Mouse (Mus musculus) G1E (cell line): ENCODE results near the gene Incenp. TPM values are rescaled to one million over a fixed set of nuclear protein-coding genes. Genes with fewer than 3 reads are reported as not detected.
A peak's percentile ranks its signal among the peaks of the same experiment; 100 is the strongest.
"Not testable (repeated sequence)": the region's sequence is repeated elsewhere in the genome, so short reads cannot be mapped to it uniquely, and the experiment has no call there.

Experiments
- ATAC-seq: 2 replicates; pipeline ENCODE4 v1.8.0; 2016; ENCODE audit warnings: mild to moderate bottlenecking; ENCODE audit not compliant: insufficient number of reproducible peaks, poor library complexity, low FRiP score, severe bottlenecking; ENCODE audit errors: extremely low read depth
- DNase-seq: peaks from one replicate; pipeline ENCODE4 v3.0.0; 2012; ENCODE audit warnings: low spot score
- H3K27me3 ChIP-seq: 2 replicates; pipeline ENCODE4 v1.6.1; 2012; ENCODE audit warnings: mild to moderate bottlenecking, low read length, inconsistent platforms; ENCODE audit not compliant: insufficient read depth
- H3K36me3 ChIP-seq: replicated peaks from 2 replicates; pipeline ENCODE3; 2012; ENCODE audit warnings: mild to moderate bottlenecking, inconsistent platforms
- H3K4me1 ChIP-seq: 2 replicates; pipeline ENCODE4 v1.6.1; 2012; ENCODE audit warnings: low read depth, low read length, inconsistent platforms, mixed read lengths; ENCODE audit not compliant: insufficient read depth
- H3K4me3 ChIP-seq: 2 replicates; pipeline ENCODE4 v1.5.1; 2012; ENCODE audit warnings: low read depth, mild to moderate bottlenecking, inconsistent platforms, low read length, moderate library complexity, mixed read lengths
- H3K9me3 ChIP-seq: replicated peaks from 2 replicates; pipeline ENCODE4 v1.6.1; 2012; ENCODE audit warnings: inconsistent platforms
- CTCF ChIP-seq: IDR thresholded peaks from 2 replicates; pipeline ENCODE4 v1.5.1; 2012; ENCODE audit warnings: low read depth, low read length, inconsistent platforms, mixed read lengths
- GATA1 ChIP-seq: IDR thresholded peaks from 2 replicates; pipeline ENCODE4 v1.6.1; 2012; ENCODE audit warnings: borderline replicate concordance, low read length, inconsistent platforms, mixed read lengths
- GATA2 ChIP-seq: IDR thresholded peaks from 2 replicates; pipeline ENCODE4 v1.6.1; 2012; ENCODE audit warnings: low read depth, low read length, inconsistent platforms, borderline replicate concordance
- POLR2AphosphoS5 ChIP-seq: IDR thresholded peaks from 2 replicates; pipeline ENCODE4 v1.6.1; 2012; ENCODE audit warnings: low read depth, low read length, inconsistent platforms; ENCODE audit not compliant: insufficient replicate concordance
- TAL1 ChIP-seq: conservative IDR thresholded peaks from 2 replicates; pipeline ENCODE4 v1.6.1; 2012; ENCODE audit warnings: low read depth, low read length, inconsistent platforms, mixed read lengths
- polyA plus RNA-seq: library from polyadenylated mRNA; stranded (reverse); fragments of >175 nt; gene quantifications from 2 replicates; pipeline ENCODE4 v1.2.3, GENCODE M21; 2012
- total RNA-seq, 2 experiments: library from RNA; stranded (forward) in 1 of 2; stranded (reverse) in 1 of 2; fragments of 200-1000 nt in 1 of 2; fragments of >200 nt in 1 of 2; fragmentation: Nextera tagmentation in 1 of 2; gene quantifications; 2 replicates each; pipeline ENCODE4 v1.2.3; 2014 to 2017

Gene Incenp
- total and polyA plus RNA-seq, 3 experiments, result 83.8 to 221 (median 160) TPM

DNA sequence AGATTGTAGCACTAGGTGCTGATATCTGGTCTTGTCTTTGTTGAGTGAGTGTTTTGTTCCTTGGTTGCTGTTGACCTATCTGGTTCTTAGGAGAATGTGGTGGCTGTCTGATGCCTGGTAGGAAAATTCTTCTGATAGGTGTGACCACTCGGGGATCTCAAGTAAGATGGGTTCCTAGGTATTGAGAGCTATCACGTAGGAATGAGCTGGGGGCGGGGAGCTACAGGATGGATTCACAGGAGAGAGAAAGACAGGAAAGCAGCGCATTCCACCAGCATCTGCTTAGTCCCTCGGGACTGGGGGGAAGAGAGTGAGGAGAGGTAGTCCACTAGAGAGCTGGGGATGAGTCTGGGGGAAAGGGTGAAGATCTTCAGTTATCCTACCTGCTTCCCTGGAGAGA is 10.0 kb upstream of the Incenp start:
- peaks cover 2% of the 10 kb centered on the region for H3K36me3 ChIP-seq
- no peaks in the 10 kb centered on the region for H3K27me3 ChIP-seq
- TF ChIP-seq TAL1 (no peak), POLR2AphosphoS5 (no peak), GATA1 (no peak), GATA2 (no peak), CTCF (no peak)
- H3K9me3 ChIP-seq, result peaks cover 3% of the 10 kb centered on the region; the same call in 1 of the 2 replicates
- ATAC-seq (no peak), DNase-seq (no peak)
- H3K4me1 ChIP-seq, result peaks cover 16% of the 10 kb centered on the region
- H3K4me3 ChIP-seq, result no peak overlapping the region

DNA sequence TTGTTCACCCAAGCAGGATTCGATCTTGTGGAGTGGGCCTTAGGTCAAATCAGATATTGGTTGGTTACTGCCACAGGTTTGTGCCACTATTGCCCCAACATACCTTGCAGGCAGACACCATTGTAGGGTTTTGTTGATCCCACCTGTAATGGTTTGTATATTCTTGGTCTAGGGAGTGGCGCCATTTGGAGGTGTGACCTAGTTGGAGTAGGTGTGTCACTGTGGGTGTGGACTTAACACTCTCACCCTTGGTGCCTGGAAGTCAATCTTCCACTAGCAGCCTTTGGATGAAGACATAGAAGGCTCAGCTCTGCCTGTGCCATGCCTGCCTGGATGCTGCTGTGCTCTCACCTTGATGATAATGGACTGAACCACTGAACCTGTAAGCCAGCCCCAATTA is 1.3 kb upstream of the Incenp start:
- peaks cover 37% of the 10 kb centered on the region for H3K4me1 ChIP-seq
- H3K27me3 ChIP-seq, H3K9me3 ChIP-seq, ATAC-seq, H3K4me3 ChIP-seq, DNase-seq: not testable (repeated sequence)
- peaks cover 24% of the 10 kb centered on the region for H3K36me3 ChIP-seq

DNA sequence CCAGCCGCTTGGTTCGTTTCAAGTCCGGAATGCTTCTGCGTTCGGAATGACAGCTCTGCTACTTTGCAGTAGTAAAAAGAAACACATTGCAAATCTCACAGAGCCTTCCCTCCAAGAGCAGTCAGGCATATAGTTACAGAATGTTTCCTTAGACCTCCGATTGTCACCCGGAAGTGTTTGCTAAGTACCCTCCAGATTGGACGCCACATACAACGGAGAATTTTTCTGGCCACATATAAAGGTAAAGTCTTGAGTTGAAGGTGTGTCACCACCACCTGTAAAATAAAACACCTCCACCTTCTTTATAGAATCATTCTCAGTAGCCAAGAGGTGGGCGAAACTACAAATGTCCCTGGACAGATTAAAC is 412 bp upstream of the Incenp start:
- no peaks in the 10 kb centered on the region for H3K27me3 ChIP-seq
- no peak for DNase-seq
- H3K9me3 ChIP-seq, result no peaks in the 10 kb centered on the region
- peak overlapping the region; percentile 93 for H3K4me3 ChIP-seq
- peaks cover 46% of the 10 kb centered on the region for H3K4me1 ChIP-seq
- peak; percentile 5; the same call in 1 of the 2 replicates for ATAC-seq
- TF ChIP-seq GATA2 (no peak), CTCF (no peak), POLR2AphosphoS5 (no peak), GATA1 (no peak), TAL1 (no peak)
- peaks cover 33% of the 10 kb centered on the region for H3K36me3 ChIP-seq

GRCm38 (mm10) chr19:9898339-9899066 is 848 bp downstream of the Incenp start:
- peaks cover 46% of the 10 kb centered on the region for H3K36me3 ChIP-seq
- no peaks in the 10 kb centered on the region for H3K9me3 ChIP-seq
- peak overlapping the region; percentile 93 for H3K4me3 ChIP-seq
- TF ChIP-seq POLR2AphosphoS5 (no peak), CTCF (no peak), TAL1 (no peak), GATA2 (no peak), GATA1 (no peak)
- peaks cover 59% of the 10 kb centered on the region for H3K4me1 ChIP-seq
- H3K27me3 ChIP-seq, result no peaks in the 10 kb centered on the region
- DNase-seq (peak; percentile 27), ATAC-seq (no peak)

DNA sequence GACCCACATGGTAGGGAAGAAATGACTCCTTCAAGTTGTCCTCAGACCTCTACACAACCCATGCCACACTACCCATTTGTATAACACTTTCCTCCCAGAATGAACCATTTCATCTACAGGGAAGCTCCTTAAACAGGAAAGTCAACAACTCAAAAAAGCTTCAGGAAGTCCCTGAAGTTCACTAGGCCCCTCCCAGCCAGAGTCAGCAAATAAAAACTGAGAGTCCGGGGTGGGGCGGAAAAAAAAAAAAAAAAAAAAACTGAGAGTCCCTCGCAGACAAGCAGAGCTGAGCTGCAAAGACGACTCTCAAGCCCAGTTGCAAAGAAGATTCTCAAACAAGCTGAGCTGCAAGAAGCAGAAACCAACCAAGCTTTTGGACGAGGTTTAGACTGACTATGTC is 3.3 kb downstream of the Incenp start:
- no peaks in the 10 kb centered on the region for H3K9me3 ChIP-seq
- H3K36me3 ChIP-seq, result peaks cover 70% of the 10 kb centered on the region
- H3K27me3 ChIP-seq, result no peaks in the 10 kb centered on the region
- DNase-seq, result no peak
- TF ChIP-seq POLR2AphosphoS5 (no peak), CTCF (no peak), GATA2 (no peak), TAL1 (no peak), GATA1 (no peak)
- H3K4me3 ChIP-seq, result no peak overlapping the region; the same call in 1 of the 2 replicates
- H3K4me1 ChIP-seq, result peaks cover 76% of the 10 kb centered on the region
- no peak for ATAC-seq

- Histone ChIP-seq H3K9me3 (no peaks in the 10 kb centered on the region), H3K4me3 (no peak overlapping the region), H3K36me3 (peaks cover 95% of the 10 kb centered on the region), H3K27me3 (no peaks in the 10 kb centered on the region), H3K4me1 (peaks cover 25% of the 10 kb centered on the region)
- no peak for DNase-seq
- no peak for ATAC-seq
- no peak for TF ChIP-seq GATA2
- no peak for TF ChIP-seq GATA1
- no peak for TF ChIP-seq POLR2AphosphoS5
- no peak for TF ChIP-seq TAL1
- no peak for TF ChIP-seq CTCF
Measured at GRCm38 (mm10) chr19:9886771-9887170, 12.6 kb downstream of the Incenp start.

- no peak overlapping the region for H3K4me3 ChIP-seq
- H3K4me1 ChIP-seq, result peaks cover 22% of the 10 kb centered on the region
- no peaks in the 10 kb centered on the region for H3K9me3 ChIP-seq
- no peaks in the 10 kb centered on the region for H3K27me3 ChIP-seq
- no peak for TF ChIP-seq POLR2AphosphoS5
- TF ChIP-seq GATA1, result no peak
- no peak for TF ChIP-seq CTCF
- no peak for TF ChIP-seq TAL1
- TF ChIP-seq GATA2, result no peak
- peaks cover 95% of the 10 kb centered on the region for H3K36me3 ChIP-seq
- ATAC-seq (no peak), DNase-seq (no peak)
Measured at GRCm38 (mm10) chr19:9886348-9886747, 13.0 kb downstream of the Incenp start.
